Mouse (Mus musculus): ENCODE results near the gene Slc27a5. TPM values are rescaled to one million over a fixed set of nuclear protein-coding genes. Genes with fewer than 3 reads are reported as not detected.

The Slc27a5 gene
- polyA plus RNA-seq, 1 experiment from 2014 or later, result 0.26 TPM

DNA sequence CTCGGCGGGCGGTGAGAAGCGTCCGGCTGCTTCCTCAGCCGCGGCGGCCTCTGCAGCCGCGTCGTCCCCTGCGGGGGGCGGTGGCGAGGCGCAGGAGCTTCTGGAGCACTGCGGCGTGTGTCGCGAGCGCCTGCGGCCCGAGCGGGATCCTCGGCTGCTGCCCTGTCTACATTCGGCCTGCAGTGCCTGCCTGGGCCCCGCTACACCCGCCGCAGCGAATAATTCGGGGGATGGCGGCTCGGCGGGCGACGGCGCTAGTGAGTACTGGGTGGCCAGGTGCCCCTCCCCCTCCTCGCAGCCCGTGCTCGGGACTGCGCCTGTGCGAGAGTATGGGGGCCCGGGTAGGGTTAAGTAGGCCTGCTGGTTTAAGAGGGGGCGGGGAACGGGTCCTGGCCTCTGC, 26.8 kb upstream of the Slc27a5 start:
- CTCF ChIA-PET, result interaction anchor here (0.8 kb wide), 1 partner anchor 10 kb away, joined by 3 read pairs; the partner anchor contains the start of gene Chmp2a
- ATAC-seq (peak; percentile 41), DNase-seq (ENCODE audit: low read depth, low spot score) (no peak)
- POLR2A ChIA-PET, result interaction anchor here (0.8 to 2.5 kb wide), 2 partner anchors 14 to 16 kb away, joined by 3 to 8 read pairs; partner anchors contain the start of gene Ube2m
- TF ChIP-seq CTCF (IDR thresholded peaks at IDR 0.05), result no peak
- H3K27me3 ChIP-seq, result no peaks in the 10 kb centered on the region
- in situ Hi-C loops (cut with MboI; ENCODE audit: low pct_unique_long_range_greater_than_20kb), result no loop called here

DNA sequence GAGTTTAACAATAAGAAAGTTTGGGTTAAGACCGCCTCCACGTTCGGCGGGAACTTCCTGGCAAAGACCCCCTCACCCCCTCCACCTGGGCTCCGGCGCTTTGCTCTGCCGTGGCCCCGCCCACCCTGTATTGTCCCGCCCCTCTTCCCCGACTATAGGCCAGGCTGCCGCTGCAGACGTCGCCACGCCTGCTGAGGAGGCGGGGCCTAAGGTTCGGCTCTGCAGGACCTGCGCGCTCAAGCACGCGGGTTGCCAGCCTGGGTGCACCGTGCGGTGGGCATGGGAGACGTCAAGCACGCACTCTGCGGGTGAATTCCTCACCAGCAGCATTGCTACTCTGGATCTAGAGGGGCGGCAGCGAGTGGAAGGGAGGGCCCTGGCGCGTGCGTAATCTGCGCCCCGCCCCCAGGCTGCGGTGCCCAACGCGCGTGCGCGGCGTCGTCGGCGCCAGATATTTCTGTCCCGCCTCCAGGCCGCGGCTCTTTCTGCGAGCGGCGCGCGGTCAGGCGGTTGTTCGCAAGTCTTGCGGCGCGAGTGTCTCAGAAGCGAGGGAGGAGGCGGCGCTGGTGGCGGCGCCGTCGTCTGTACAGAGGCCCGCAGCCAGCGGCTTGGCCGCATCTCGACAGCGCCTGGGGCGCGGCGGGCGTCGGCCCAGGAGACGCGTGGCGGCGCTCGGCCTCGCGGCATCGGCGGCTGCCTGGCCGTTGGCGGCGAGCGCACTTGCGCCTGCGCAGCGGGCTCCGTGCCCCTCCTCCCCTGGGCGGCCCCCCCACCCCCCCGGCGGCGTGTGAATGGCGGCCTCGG, 26.1 kb upstream of the Slc27a5 start:
- CTCF ChIA-PET, result no interaction called here
- peak; percentile 86 for ATAC-seq

DNA sequence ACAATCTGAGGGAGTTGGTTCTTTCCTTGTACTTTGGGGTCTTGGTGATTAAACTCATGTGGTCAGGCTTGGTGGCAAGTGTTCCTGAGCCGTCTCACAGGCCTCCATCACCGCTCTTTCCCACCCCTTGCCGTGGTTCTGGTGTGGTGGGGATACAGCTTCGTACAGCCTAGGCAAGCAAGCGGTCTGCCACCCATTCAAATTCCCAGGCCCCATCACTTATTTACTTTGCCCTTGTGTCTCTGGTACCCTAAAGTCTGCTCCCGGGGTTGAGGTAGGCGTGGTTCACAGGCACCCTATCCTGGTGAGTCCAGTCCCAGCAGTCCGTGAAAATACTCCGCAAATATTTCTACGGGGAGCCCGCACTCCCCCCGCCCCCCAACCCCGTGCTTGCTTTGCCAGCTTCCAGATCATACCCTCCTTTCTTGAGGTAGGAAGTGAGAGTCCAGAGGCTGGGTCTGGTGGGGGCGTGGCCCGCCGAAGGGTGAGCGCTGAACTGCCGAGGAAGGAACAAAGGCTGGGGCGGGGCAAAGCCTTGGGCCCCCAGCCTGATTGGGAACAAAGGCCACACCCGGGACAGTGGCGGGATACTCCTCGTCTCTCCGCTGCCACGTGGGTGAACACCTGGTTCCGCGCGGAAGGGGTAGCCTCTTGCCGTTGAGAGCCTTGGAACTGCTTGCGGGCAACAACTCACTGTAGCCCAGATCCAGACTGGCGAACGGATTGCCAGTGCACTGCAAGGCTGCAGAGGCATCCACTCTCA, 25.0 kb upstream of the Slc27a5 start:
- ChIA-PET POLR2A (interaction anchor here (0.8 kb wide), 1 partner anchor 68 kb away, joined by 3 read pairs; no protein-coding TSS in a partner anchor), CTCF (no interaction called here)
- no peak for DNase-seq (ENCODE audit: low read depth, low spot score)
- in situ Hi-C loops (cut with MboI; ENCODE audit: low pct_unique_long_range_greater_than_20kb), result no loop called here
- ATAC-seq, result peak; percentile 44
- H3K27me3 ChIP-seq, result no peaks in the 10 kb centered on the region
- no peak for TF ChIP-seq CTCF (IDR thresholded peaks at IDR 0.05)

More for the DNA sequence above, 26.1 kb upstream of the Slc27a5 start:
- H3K27me3 ChIP-seq, result no peaks in the 10 kb centered on the region
- in situ Hi-C loops (cut with MboI; ENCODE audit: low pct_unique_long_range_greater_than_20kb), result no loop called here
- POLR2A ChIA-PET, result interaction anchor here (2.5 kb wide), 1 partner anchor 15 kb away, joined by 8 read pairs; the partner anchor contains the start of gene Ube2m
- TF ChIP-seq CTCF (IDR thresholded peaks at IDR 0.05), result no peak
- DNase-seq (ENCODE audit: low read depth, low spot score), result no peak

DNA sequence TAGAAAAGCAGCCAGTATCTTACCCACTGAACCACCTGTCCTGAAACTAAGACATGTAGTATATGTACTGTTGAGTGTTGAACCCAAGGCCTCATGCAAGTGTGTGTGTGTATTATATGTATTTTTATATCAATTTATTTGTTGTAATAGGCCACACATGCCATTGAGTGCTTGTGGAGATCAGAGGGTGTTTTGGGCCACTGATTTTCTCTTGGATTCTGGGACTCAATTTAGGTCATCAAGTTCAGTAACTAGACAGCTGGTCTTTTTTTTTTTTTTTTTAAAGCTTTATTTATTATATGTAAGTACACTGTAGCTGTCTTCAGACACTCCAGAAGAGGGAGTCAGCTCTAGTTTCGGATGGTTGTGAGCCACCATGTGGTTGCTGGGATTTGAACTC, 17.2 kb upstream of the Slc27a5 start:
- no peak for DNase-seq (ENCODE audit: low read depth, low spot score)
- H3K27me3 ChIP-seq, result no peaks in the 10 kb centered on the region
- POLR2A ChIA-PET, result interaction anchor here (0.6 kb wide), 1 partner anchor 241 kb away, joined by 5 read pairs; no protein-coding TSS in a partner anchor
- no peak for TF ChIP-seq CTCF (IDR thresholded peaks at IDR 0.05)
- CTCF ChIA-PET, result interaction anchor here (1.5 kb wide), 1 partner anchor 24 kb away, joined by 3 read pairs; no protein-coding TSS in a partner anchor
- ATAC-seq, result no peak
- in situ Hi-C loops (cut with MboI; ENCODE audit: low pct_unique_long_range_greater_than_20kb), result no loop called here

DNA sequence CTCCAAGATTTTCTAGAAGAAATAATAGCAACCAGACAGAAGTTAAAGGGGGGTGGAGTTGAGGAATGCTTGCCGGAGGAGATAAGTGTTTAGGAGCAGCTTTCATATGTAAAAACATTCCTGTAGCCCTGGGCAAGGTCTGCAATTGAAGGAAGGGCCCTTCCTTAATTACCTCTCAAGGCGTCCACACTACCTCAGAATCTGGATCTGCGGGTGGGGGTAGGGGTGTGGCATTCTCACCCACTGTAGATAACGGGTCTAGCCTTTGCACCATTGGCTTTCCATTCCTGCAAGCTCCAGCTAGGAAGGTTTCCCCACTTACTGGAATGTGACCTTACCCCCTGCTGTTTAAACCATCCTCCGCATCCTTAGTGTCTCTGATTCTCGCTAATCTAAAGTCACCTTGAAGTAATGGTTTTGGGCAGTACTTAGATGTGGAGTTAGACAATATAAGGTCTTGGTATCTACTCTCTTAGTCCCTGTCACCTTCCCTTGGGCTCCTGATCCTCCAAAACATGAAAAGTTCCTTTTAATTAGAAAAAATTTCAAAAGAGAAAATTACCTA, 16.4 kb upstream of the Slc27a5 start:
- DNase-seq (ENCODE audit: low read depth, low spot score) (no peak), ATAC-seq (no peak)
- no peaks in the 10 kb centered on the region for H3K27me3 ChIP-seq
- ChIA-PET CTCF (interaction anchor here (1.0 to 1.5 kb wide), 2 partner anchors 25 to 59 kb away, joined by 3 read pairs; no protein-coding TSS in a partner anchor), POLR2A (no interaction called here)
- no peak for TF ChIP-seq CTCF (IDR thresholded peaks at IDR 0.05)
- in situ Hi-C loops (cut with MboI; ENCODE audit: low pct_unique_long_range_greater_than_20kb), result loop anchor here (5.0 kb wide), 1 partner anchor 33 kb away; no protein-coding TSS in a partner anchor

DNA sequence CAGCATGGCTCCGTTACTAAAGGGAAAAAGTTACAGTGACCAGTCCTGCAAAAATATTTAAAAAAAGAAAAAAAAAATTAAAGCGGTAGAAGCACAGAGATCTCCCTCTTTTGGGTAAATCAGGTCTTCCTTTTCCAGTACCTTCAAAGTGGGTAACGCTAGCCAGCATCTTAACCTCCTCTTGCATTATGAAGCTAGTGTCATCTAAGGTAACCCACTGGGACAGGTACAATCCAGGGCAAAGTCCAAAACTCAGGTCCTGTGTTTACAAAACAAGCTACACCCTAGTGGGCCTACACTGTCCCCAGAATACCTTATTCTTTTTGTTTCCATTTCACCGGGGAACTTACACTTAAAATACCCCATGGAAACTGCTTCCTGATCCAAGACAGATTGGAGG, 15.7 kb upstream of the Slc27a5 start:
- CTCF ChIA-PET, result interaction anchor here (1.0 kb wide), 1 partner anchor 59 kb away, joined by 3 read pairs; no protein-coding TSS in a partner anchor
- no peak for TF ChIP-seq CTCF (IDR thresholded peaks at IDR 0.05)
- POLR2A ChIA-PET, result no interaction called here
- in situ Hi-C loops (cut with MboI; ENCODE audit: low pct_unique_long_range_greater_than_20kb), result loop anchor here (5.0 kb wide), 1 partner anchor 34 kb away; no protein-coding TSS in a partner anchor
- ATAC-seq, result no peak
- no peaks in the 10 kb centered on the region for H3K27me3 ChIP-seq
- DNase-seq (ENCODE audit: low read depth, low spot score), result no peak

DNA sequence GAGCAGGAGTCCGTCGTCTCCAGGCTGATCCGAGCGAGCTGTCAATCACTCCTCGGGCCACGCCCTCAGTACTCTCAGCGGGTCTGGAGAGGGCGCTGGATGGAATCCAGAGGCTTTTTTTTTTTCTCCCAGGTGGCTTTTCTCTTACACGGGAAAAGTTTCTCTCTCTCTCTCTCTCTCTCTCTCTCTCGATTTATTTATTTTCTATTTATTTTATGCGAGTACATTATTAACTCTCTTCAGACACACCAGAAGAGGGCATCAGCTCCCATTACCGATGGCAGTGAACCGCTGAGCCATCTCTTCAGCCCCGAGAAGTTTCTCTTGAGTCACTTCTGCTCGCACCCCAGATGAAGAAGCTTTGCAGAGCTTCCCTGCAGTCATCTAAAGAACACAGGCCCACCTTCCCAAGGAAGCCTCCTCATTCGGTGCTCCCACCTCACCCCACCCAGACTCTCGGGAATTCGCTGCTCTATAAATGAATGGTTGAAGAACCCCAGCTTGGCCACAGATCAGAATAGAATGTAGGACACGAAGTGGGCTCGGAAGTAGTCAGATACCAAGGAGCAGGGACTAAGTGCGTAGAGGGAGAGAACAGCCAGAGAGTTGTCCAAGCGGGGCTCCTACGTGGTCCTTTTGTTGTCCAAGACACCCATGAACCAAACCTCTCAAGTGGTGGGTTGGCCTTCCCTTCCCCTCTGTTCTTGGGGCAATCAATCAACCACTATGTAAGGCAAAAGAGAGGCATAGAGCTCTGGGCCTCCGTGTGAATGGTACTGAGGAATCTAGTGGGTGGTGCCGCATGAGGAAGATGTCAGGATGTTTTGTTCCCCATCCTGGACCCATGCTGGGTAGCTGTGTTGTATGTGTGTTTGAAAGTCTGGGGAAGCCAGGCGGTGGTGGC, 12.3 kb upstream of the Slc27a5 start, which contains the start of gene Zbtb45:
Gene Zbtb45 (minus strand): TSS at position 30 of the 904 bp plus-strand sequence.
- DNase-seq (ENCODE audit: low read depth, low spot score) (no peak), ATAC-seq (no peak)
- no peak for TF ChIP-seq CTCF (IDR thresholded peaks at IDR 0.05)
- POLR2A ChIA-PET, result interaction anchor here (0.6 to 1.0 kb wide), 3 partner anchors 19 to 31 kb away, joined by 4 to 5 read pairs (median 4); no protein-coding TSS in a partner anchor
- in situ Hi-C loops (cut with MboI; ENCODE audit: low pct_unique_long_range_greater_than_20kb), result loop anchor here (5.0 kb wide), 1 partner anchor 37 kb away; no protein-coding TSS in a partner anchor
- no peaks in the 10 kb centered on the region for H3K27me3 ChIP-seq
- CTCF ChIA-PET, result interaction anchor here (0.7 to 2.3 kb wide), 6 partner anchors 19 to 57 kb away, joined by 3 to 19 read pairs (median 8); partner anchors contain the start of gene Zfp446

DNA sequence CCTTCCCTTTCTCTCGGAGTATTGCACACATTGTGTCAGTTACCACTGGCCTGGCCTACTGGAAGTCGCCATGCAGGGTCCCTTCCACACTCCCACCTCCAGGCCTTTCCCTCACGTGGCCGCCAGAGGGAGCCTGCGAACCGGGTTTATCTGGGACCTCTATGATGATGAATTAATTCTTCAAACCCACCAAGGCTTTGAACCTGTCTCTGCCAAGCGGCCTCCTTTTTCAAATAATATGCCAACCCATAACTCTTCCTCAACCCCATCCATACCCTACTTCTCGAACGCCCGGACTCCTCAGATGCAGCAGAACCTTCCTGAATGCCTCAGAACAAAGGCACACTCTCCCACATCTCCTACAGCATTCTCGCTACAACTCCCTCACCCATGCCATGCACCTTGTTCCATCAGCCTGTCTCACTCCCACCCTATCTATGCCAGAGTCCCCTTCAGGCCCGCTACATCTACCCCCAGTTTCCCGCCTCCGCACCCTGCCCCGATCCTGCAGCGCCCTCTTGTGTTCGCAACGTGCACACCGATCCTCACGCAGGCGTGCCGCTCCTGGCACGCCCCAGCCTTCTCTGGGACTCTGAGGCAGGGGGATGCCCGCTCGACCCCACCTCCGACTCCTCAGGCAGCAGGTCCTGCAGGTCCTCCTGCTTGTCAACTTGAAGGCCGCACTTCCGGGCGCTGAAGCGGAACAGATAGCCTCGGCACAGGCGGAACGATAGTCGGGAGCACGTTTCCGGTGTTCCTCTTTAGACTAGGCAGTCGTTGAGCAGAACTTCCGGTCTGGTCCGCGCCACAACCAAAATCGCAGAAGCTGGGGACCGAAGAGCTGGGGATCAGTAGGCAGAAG, 11.4 kb upstream of the Slc27a5 start:
- no peaks in the 10 kb centered on the region for H3K27me3 ChIP-seq
- ChIA-PET POLR2A (interaction anchor here (0.6 to 1.0 kb wide), 3 partner anchors 19 to 32 kb away, joined by 4 to 5 read pairs (median 4); no protein-coding TSS in a partner anchor), CTCF (interaction anchor here (0.7 to 2.3 kb wide), 8 partner anchors 9 to 57 kb away, joined by 3 to 19 read pairs (median 5); partner anchors contain the start of genes Slc27a5 and Zfp446)
- ATAC-seq, result peak; percentile 94
- peak; percentile 99 for TF ChIP-seq CTCF (IDR thresholded peaks at IDR 0.05)
- in situ Hi-C loops (cut with MboI; ENCODE audit: low pct_unique_long_range_greater_than_20kb), result loop anchor here (5.0 kb wide), 1 partner anchor 38 kb away; no protein-coding TSS in a partner anchor
- no peak for DNase-seq (ENCODE audit: low read depth, low spot score)

Measured in Patski (cell line).